Mouse (Mus musculus) thymus, adult 2 months (tissue): ENCODE measurements around the gene R3hdm1. TPM values are rescaled to one million over a fixed set of nuclear protein-coding genes. Genes with fewer than 3 reads are reported as not detected.
"Not testable (repeated sequence)": the region's sequence is repeated elsewhere in the genome, so short reads cannot be mapped to it uniquely, and the experiment has no call there.

ENCODE experiments used
- DNase-seq: peaks from one replicate; pipeline ENCODE4 v3.0.0; 2021
- H3K27ac ChIP-seq: fragments of 200-500 bp; 2 replicates; pipeline ENCODE4 v1.5.1; 2012; ENCODE audit warnings: low read length, control low read depth; ENCODE audit not compliant: control insufficient read depth, insufficient read depth
- H3K27me3 ChIP-seq: fragments of 200-500 bp; 2 replicates; pipeline ENCODE4 v1.6.1; 2012; ENCODE audit warnings: mild to moderate bottlenecking, low read length, moderate library complexity, mixed read lengths; ENCODE audit not compliant: control insufficient read depth, insufficient read depth
- H3K36me3 ChIP-seq: fragments of 200-500 bp; 2 replicates; pipeline ENCODE4 v1.6.1; 2012; ENCODE audit warnings: mild to moderate bottlenecking, low read length, moderate library complexity; ENCODE audit not compliant: control insufficient read depth, insufficient read depth
- H3K4me1 ChIP-seq: fragments of 200-500 bp; replicated peaks from 2 replicates; pipeline ENCODE4 v1.6.1; 2012; ENCODE audit warnings: low read length; ENCODE audit not compliant: control insufficient read depth, insufficient read depth
- H3K4me3 ChIP-seq: fragments of 200-500 bp; 2 replicates; pipeline ENCODE4 v1.5.1; 2012; ENCODE audit warnings: mild to moderate bottlenecking, low read length, control low read depth, moderate library complexity; ENCODE audit not compliant: control insufficient read depth, insufficient read depth
- CTCF ChIP-seq: fragments of 200-500 bp; IDR thresholded peaks from 2 replicates; pipeline ENCODE4 v1.5.1; 2012; ENCODE audit warnings: mild to moderate bottlenecking, control low read depth, low read length, moderate library complexity, borderline replicate concordance; ENCODE audit not compliant: control insufficient read depth, poor library complexity, insufficient read depth; ENCODE audit errors: extremely low read depth
- POLR2A ChIP-seq: fragments of 200-500 bp; IDR thresholded peaks from 2 replicates; pipeline ENCODE4 v1.6.1; 2012; ENCODE audit warnings: mild to moderate bottlenecking, low read length, control low read depth, moderate library complexity; ENCODE audit not compliant: control insufficient read depth, poor library complexity, insufficient read depth; ENCODE audit errors: extremely low read depth
- WGBS: fragments of 180-500 bp; shearing (Covaris S2); methylation state at CpG from one replicate; pipeline ENCODE4 v1.1.7; 2018; 5-methylcytosine and 5-hydroxymethylcytosine counted together
- polyA plus RNA-seq: library from polyadenylated mRNA; depleted of rRNA; stranded (reverse); fragments of >200 nt; gene quantifications from 2 replicates; pipeline ENCODE4 v1.2.3, GENCODE M21; 2012

R3hdm1 gene
- polyA plus RNA-seq, 1 experiment: 129 TPM

GRCm38 (mm10) chr1:128120913-128121627 is 18.0 kb downstream of the R3hdm1 start:
- Histone ChIP-seq H3K27ac (no peak overlapping the region), H3K36me3 (no peaks in the 10 kb centered on the region), H3K27me3 (no peaks in the 10 kb centered on the region), H3K4me3 (no peak overlapping the region), H3K4me1 (no peaks in the 10 kb centered on the region)
- no peak for TF ChIP-seq CTCF
- no peak for TF ChIP-seq POLR2A
- no peak for DNase-seq
- WGBS: 99% methylated on average over 4 of the region's 4 CpGs

GRCm38 (mm10) chr1:128136222-128136621 is 33.1 kb downstream of the R3hdm1 start:
- not testable (repeated sequence) for H3K27ac ChIP-seq, H3K36me3 ChIP-seq, DNase-seq, H3K4me1 ChIP-seq, H3K27me3 ChIP-seq, H3K4me3 ChIP-seq

GRCm38 (mm10) chr1:128141039-128141438 is 37.9 kb downstream of the R3hdm1 start:
- H3K36me3 ChIP-seq: no peaks in the 10 kb centered on the region
- no peak overlapping the region for H3K27ac ChIP-seq
- H3K4me1 ChIP-seq: no peaks in the 10 kb centered on the region
- TF ChIP-seq POLR2A (no peak), CTCF (no peak)
- H3K27me3 ChIP-seq: no peaks in the 10 kb centered on the region
- no peak overlapping the region for H3K4me3 ChIP-seq
- no peak for DNase-seq

- DNase-seq: no peak
- no peaks in the 10 kb centered on the region for H3K4me1 ChIP-seq
- TF ChIP-seq POLR2A: no peak
- no peak for TF ChIP-seq CTCF
These were observed 38.6 kb downstream of the R3hdm1 start for GRCm38 (mm10) chr1:128141737-128142136.

GRCm38 (mm10) chr1:128166956-128167355 is 63.9 kb downstream of the R3hdm1 start:
- Histone ChIP-seq H3K4me1 (no peaks in the 10 kb centered on the region), H3K27me3 (no peaks in the 10 kb centered on the region), H3K27ac (no peak overlapping the region), H3K4me3 (no peak overlapping the region), H3K36me3 (0 out of 2 replicates have a peak, but pooled peaks cover 11% of the 10 kb centered on the region)
- no peak for TF ChIP-seq CTCF
- no peak for TF ChIP-seq POLR2A
- WGBS: 98% methylated on average over 1 of the region's 1 CpGs
- no peak for DNase-seq

More at GRCm38 (mm10) chr1:128141737-128142136, 38.6 kb downstream of the R3hdm1 start:
- H3K4me3 ChIP-seq: no peak overlapping the region
- no peak overlapping the region for H3K27ac ChIP-seq
- no peaks in the 10 kb centered on the region for H3K27me3 ChIP-seq
- H3K36me3 ChIP-seq: no peaks in the 10 kb centered on the region

- DNase-seq: no peak
- Histone ChIP-seq H3K4me3 (no peak overlapping the region), H3K27me3 (no peaks in the 10 kb centered on the region), H3K4me1 (no peaks in the 10 kb centered on the region), H3K27ac (no peak overlapping the region), H3K36me3 (peaks cover 9% of the 10 kb centered on the region)
- TF ChIP-seq CTCF (no peak), POLR2A (no peak)
These were observed 67.0 kb downstream of the R3hdm1 start for GRCm38 (mm10) chr1:128170104-128170503.

- no peak overlapping the region for H3K4me3 ChIP-seq
- H3K27ac ChIP-seq: no peak overlapping the region
- no peak for TF ChIP-seq POLR2A
- TF ChIP-seq CTCF: no peak
- H3K36me3 ChIP-seq: peaks cover 41% of the 10 kb centered on the region
- H3K27me3 ChIP-seq: no peaks in the 10 kb centered on the region
- DNase-seq: no peak
- H3K4me1 ChIP-seq: no peaks in the 10 kb centered on the region
- WGBS: 84% methylated on average over 2 of the region's 2 CpGs
These were observed 88.3 kb downstream of the R3hdm1 start for GRCm38 (mm10) chr1:128191426-128191825.
